Mouse (Mus musculus) right cerebral cortex, adult 2 months (tissue): ENCODE measurements at regions not wholly inside any gene's neighbourhood (a gene's known extent, or its start where the extent isn't known, plus 50 kb on each side); places are given as distances from the start of the nearest gene placed in this dataset.

Source experiments
- DNase-seq, 2 experiments: peaks; one replicate each; pipeline ENCODE4 v3.0.0; 2021 to 2022; ENCODE audit warnings: low spot score in 2 of 2

DNA sequence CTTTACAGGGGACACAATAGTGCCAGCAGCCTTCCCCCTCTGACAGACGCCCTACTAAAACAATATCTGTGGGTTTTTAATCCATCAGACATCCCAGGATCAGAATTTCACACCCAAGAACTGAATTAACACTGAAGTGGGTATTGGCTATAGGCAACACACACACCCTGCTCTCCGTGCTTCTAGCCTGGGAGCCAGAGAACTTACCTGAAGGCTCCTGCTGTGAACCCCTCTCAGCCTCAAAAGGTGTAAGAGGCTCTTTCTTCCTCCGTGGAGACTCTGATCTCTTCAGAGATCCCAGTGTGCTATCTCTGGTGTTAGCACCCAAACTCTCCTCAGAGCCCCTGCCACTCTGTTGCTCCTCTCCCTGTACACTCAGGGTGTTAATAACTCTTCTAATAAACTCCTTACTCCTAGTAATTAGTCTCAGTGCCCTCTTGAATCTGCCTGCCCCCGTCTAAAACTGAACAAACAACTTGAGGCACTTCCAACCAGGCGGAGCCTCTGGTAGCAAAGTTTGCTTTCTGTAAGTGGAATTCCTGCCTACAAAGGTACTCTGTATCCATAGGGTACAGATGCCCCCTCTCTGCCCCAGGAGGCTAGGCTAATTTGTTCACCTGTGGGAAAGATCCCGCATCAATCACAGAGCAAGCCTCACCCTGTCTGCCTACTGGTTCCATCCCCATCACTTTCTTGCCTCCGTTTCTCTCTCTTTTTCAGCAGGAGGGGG, 452.9 kb upstream of the Fam19a5 start:
- DNase-seq = no peak

DNA sequence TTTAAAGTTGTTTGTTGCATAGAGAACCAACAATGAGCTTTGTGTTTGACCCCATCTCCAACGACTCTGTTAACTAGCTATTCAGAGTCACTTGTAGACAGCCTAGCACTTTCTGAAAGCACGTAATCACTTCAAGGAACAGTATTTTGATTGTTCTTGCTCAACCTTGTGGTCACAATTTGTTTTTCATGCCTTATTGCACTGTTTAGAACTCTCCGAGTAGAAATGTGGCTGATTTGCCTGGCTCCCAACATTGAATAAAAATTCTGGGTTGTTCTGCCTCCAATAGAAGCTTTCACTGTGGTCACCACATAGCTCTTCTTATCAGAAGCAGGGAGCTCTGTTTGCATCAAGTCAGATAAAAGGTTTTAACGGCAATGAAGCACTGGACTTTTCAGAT, 446.9 kb upstream of the Fam19a5 start:
- DNase-seq = no peak

DNA sequence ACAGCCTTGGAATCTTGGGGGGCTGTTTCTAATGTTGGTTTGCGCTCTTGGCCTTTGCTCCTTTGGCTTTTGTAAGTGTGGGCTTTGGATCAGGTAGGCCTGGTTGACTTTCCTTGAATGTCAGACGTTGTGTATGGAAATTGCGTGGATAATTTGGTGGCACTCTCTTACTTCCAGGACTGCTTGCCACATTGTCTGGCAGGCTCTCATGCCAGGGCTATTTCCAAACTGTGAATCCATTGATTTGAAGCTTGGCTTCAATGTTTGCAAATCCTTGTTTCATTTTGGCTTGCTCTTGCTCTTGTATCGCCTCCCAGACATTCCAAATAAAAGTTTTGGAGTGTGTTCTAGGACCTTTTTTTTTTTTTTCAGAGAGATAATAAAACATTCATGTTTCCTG, 443.0 kb upstream of the Fam19a5 start:
- DNase-seq = no peak

DNA sequence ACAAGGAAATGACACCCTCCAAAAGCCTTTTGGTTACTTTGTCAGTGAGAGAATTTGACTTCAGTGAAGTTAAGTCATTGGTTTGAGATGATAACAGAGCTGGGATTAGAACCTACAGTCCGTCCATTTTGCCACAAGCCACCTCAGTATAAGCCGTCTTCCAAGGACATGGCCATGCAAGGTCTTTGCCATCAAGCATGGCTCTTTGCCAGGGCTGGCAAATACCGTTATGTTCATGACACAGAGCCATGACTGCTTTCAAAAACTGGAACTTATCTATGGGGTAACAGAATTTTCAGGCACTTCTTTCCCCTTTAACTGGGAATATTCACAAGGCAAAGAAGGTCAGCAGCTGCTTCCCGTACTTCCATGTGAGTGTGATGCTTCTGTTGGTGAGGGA, 441.9 kb upstream of the Fam19a5 start:
- no peak for DNase-seq

DNA sequence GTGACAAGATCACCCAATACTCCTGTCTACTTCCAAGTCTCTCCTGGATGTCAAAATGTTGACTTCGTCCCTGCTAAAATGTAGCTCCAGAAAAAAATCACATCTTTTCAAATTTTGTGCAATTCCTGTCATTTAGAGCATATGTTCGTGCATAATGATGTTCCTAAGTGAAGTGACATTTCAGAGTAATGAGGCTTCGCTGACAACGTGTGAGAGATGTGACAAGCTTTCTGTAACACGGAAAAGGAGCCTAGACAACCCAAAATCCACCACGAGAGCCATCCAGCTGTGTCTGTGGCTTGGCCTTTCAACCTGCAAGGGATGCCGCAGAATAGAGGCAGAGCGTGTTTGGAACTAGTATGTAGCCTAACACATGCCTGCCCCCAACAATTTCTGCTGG, 438.1 kb upstream of the Fam19a5 start:
- DNase-seq = no peak

DNA sequence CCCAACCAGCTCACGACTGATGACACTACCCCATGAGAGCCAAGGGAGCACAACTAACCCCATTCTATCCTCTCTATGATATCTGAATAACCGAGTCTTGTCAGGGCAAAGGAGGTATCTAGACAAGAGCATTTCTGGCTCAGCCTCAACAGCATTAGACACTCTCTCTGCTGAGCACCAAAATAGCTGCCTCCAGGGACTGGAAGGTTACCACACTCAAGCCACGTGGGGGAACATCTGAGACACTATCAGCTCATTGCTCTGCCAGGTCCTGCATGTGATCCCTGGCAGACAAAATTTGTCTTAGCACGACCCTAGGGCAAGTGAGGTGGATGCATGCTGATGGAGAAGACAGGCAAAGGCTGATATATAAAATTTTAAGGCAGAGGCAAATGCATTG, 436.4 kb upstream of the Fam19a5 start:
- no peak for DNase-seq

DNA sequence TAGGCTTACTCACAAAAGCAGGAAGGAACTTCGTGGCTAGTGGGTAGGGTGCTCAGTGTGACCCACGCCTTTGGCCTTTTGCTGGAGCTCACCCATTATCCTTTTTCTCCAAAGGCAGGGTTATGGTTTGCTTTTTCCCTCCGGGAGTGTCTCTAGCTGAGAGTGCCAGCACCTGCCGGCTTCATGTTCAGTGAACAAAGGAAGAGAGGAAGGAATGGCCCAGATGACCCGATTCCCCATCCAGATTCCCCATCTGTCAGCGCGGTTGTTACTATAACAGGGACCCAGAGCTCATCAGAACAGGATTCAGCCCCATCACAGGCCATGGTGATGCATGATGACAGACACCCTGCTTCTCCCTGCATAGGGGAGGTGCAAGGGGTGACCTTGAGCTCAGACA, 435.7 kb upstream of the Fam19a5 start:
- no peak for DNase-seq

DNA sequence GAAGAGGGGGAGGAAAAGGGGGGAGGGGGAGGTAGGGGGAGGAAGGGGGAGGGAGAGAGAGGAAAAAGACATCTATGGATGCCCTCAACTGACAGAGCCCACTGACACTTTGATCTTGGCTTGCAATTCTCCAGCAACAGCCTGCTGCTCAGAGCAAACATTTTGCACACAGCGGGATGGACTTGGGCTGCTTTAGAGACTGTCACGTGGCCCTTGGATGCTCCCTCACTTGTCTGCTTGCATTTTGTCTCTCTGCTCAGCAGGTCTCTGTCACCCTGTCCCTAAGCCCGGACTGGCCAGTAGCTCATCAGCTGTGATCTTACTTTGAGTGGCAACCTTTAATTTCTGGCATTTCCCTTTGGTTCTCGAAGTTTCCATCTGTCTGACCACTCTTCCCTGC, 421.4 kb upstream of the Fam19a5 start:
- no peak for DNase-seq

DNA sequence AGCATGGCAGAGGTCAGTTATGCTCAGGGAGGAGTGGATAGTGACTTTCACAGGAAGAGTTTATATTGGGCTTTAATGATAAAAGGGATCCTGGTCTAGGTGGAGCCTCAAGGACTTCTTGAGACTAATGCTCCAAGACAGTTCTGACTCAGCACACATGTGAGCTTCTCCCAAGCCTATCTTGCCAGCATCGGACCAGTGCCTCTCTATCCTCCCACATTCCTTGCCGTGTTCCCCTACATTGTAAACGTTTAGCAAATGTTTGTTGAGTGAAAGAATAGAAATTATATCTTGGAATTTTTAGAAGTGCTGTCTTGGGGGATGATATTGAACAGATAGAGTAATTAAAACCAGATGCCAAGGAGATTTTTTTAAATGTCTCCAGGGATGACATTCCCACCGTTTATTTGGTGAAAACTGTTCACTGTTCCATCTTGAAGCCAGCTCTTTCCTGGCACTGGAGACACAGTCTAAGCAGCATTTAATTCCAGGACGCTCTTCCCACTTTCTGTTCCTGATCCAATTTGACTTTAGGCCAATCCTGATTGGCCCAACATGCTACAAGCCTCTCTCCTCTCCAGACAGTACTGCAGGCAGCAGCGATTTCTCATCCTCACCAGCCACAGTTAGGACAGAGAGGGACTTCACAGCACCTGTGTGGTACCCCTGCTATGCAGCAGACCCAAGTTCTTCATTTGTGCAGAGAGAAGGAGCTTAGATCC, 418.5 kb upstream of the Fam19a5 start:
- DNase-seq = no peak

DNA sequence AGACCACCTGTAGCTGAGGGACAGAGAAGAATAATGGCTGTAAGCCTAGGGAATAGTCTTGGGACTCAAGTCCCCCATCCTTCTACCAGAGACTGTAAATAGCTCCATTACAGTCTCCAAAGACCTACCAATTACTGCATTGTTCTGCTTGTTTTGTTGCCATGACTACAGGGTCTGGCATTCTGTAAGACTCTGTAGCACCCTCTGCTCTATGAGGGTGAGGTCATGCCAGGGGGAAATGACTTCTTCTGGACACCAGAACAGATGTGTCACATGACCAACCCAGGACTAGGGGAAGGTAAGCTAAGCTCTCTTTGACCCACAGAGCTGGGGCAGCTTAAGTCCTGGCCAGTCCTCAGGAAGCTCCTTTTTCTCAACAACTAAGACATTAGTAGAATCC, 405.2 kb upstream of the Fam19a5 start:
- DNase-seq = no peak

DNA sequence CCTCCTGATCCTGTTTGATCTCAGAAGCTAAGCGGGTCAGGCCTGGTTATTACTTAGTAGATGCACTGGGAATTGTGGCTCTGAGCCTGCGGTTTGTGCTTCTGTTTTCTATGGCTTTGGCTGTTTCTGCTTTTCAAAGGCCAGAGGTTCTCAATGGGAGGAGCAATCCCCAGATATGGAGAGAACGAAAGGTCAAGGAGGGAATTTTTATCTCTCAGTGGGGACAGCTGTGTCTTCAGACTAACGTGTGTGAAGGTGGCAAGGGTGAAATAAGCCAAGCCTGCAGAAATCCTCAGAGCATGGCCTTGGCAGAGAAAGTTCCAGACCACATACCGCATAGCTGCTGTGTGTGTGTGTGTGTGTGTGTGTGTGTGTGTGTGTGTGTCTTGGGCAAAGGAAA, 375.0 kb upstream of the Fam19a5 start:
- DNase-seq = no peak

DNA sequence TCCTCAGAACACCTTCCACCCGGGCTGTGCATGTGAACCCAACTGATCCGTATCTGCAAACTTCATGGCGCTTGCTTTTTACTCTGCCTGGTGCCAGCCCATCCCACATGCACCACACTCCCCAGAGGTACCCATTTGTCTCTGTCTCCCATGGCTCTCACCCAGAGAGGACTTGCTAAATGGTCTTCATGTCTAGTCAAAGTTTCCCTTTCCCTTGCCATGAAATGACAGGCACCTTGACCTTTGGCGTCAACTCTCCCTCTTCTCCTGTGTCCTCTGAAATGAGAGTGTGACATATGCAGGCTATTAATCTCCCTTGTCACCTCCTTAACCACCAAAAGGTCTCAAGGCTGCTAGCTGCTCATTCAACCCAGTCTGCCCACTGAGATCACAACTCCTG, 373.2 kb upstream of the Fam19a5 start:
- DNase-seq = no peak

DNA sequence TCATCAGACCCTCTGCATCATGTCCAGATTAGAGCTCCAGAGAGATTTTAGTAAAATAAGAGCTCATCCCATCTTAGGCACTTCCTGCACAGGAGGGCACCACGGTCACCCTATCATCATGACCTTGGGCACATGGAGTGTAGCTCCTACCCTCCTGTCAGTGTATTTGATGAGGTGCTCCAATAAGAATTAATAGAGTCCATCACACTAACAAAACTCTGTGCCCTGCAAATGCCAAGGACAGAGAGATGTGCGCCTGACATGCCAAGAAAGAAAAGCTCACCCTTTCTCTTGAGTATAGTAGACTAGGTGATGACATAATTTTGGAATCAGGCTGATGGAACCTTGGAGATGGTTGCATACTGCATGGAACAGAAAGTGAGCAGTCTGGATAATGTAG, 371.0 kb upstream of the Fam19a5 start:
- no peak for DNase-seq

DNA sequence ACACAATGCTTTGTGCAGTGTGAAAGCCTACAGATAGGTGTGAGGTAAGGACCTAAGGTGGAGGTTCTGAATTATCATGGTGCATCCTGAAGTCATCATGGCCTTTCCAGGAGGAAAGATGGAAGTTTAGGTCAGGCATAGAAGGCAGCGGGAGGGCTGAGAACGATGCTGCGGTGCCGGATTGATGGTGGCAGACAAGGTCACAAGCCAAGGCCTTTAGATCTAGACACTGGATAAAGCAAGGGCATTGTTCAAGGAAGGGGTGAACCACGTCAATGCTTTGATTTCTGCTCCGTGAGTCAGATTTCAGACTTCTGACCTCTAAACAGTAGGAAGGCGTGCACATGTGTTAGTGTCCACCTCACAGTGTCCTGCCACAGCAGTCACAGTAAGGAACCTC, 365.5 kb upstream of the Fam19a5 start:
- DNase-seq = no peak

DNA sequence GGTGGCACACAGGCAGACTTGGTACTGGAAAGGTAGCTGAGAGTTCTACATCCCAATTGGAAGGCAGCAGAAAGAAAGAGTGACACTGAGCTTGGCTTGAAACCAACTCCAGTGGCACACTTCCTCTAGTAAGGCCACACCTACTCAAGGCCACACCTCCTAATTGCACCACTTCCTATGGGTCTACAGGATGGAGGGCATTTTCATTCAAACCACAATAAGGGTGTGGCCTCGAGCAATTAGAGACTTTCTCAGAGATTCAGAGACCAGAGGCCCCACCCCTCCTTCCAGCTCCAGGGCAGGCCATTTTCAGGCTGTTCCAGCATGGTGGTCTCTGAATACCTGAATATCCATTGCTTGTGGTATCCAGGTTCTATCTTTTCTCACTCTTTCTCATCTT, 363.3 kb upstream of the Fam19a5 start:
- no peak for DNase-seq

DNA sequence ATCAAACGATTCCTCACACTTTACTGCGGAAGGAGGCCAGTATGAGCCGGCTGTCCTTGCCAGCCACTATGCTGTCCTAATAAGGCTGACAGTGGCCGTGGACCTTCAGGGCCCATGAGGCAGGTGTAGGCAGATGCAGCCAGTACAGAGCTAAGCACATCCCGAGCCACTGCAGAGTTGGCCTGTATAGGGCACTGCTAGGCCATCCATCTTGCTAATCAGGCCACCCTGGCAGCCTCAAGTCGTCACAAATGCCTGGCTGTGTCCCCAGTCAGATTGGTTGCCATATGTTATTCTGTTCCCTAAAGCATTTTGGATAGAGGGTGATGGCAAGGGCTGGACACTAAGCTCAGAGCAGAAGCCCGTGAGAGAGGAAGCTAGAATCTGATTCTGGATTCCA, 359.9 kb upstream of the Fam19a5 start:
- no peak for DNase-seq

DNA sequence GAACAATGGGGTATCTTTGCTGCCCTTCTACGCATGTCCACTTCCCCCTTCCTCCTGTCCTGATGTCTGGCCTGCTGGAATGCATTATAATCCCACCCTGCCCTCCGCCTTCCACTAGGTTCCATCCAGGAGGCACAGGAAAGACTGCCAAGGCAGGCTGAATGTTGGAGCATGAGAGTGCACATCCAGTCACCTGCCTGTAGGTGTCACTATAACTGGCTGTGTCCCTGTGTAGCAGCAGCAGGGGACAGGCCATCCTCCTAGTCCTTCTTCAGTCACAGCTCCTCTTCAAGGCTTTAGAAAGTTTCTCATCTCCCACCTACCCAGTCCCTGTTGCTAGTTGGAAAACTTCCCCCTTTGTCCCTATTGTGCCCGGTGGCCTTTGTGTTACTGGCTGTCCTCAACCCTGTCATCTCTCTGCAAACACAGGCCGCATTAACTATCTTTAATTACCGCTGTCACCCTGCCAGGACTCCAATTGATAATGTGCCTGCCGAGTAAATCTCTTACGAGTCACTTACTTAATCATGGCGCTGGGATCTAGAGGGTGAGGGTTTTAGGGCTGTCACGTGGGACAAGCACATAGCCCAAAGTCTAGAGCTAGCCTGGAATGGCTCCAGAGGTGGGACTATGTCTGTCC, 355.2 kb upstream of the Fam19a5 start:
- DNase-seq = no peak

DNA sequence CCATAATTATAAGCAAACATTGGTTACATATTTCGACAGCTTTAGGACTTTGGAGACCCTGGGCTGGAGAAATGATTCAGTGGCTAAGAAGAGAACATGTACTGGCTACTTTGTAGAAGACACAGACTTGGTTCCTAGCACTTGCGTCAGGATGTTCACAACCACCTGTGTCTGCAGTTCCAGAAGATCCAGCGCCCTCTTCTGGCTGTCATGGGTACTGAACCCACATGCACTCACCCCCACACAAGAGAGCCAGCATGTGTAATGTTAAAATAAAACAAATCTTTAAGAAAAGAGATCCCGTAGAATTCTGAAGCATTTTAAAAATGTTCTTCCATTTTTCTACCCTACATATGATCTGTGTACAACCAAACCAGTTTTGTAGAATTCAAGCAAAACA, 352.2 kb upstream of the Fam19a5 start:
- DNase-seq = no peak

DNA sequence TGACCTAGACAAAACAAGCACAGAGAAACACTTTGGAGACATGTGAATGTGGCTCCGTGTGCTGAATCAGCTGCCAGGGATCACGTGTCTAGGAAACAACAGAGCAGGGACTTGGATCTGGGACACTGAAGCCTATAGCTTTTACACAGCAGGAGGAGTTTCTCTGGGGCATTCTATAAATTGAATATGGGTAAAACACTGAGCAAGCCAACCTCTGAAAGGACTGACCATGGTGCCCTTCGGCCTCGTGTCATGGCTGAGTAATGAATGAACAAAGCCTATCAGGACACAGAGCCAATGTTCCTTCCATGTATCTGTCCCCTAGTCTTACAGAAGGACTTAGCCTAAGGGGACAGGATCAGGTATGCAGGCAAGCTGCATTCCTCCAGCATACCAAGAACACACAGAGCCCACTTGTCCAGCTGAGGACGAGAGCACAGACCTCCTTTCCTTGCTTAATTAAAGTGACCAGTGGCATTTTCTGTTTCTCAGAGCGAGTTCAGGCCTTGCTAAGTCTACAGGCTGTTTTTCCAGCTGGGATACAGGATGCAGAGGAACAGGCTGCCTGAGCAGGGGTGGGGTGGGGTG, 347.7 kb upstream of the Fam19a5 start:
- DNase-seq = no peak

DNA sequence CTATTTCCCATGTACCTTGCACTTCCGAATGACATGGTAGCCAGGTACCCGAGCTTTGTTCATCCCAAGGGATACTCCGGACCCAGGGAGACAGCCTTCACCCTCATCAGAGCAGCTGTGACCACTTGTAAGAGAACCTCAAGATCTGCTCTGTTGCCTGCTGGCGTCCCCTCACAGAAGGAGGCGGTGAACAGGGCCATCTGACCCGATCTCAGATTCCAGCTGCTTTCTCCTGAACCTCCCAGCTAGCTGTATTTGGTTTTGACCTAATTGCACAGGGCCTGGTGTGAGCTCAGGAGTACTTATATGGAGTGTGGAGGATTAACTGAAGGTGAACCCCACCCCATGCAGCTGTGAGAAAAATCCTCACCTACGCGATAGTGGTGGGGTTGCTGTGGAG, 344.5 kb upstream of the Fam19a5 start:
- no peak for DNase-seq

DNA sequence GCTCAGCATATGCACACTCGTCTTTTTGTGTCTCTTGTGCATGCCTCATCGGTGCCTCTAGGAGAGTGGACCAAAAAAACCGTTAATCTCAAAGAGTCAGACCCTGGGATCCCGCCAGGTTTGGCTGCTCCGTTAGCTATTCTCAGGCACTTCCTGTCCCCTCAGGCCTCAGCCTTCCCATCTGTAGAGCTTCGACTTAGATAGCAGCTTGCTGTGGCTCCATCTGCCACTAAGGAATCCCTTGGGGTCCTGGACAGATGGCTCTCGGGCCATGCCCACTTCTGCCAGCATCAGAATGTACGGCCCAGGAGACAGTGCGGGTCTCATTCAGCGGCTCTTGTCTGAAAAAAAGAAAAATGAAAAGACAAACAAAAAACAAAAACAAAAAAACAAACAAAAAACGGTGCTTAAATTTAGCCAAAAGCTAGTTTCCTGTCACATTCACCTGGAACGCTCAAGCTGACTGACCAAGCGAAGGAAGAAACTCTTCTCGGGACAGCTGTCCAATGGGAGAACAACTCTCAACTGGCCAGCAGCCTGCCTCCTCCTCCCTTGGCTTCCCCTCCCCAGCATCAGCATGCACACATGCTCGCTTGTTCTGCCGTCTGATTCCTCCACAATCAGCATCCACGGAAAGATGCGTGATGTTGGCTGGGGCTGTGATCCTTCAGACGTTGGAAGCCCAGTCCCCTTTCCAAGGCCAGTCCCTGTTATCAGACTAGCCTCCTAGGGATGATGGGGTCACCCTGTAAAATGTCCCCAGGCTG, 343.6 kb upstream of the Fam19a5 start:
- no peak for DNase-seq

DNA sequence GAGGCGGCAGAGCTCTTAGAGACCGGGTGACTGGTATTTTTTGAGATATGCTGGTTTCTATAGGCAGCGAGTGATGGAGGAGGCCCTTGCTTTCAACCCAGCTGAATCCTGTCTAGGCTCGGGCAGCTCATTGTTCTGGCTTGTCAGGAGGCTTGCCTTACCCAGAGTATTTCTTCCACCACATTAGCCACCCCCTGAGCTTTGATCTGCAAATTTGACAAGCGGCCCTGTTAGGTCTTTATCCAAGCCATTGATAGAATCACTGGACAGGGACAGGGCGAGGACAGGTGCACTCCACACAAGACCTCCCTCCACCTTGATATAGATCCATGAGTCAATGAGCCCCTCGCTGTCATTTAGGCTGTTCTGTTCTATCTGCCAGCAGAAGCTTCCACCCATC, 343.0 kb upstream of the Fam19a5 start:
- no peak for DNase-seq
